Mouse (Mus musculus): ENCODE data around the gene Gm11549. TPM values are rescaled to one million over a fixed set of nuclear protein-coding genes. Genes with fewer than 3 reads are reported as not detected.

Gm11549 gene
- polyA plus RNA-seq, 1 experiment from 2014 or later = 0.29 TPM

DNA sequence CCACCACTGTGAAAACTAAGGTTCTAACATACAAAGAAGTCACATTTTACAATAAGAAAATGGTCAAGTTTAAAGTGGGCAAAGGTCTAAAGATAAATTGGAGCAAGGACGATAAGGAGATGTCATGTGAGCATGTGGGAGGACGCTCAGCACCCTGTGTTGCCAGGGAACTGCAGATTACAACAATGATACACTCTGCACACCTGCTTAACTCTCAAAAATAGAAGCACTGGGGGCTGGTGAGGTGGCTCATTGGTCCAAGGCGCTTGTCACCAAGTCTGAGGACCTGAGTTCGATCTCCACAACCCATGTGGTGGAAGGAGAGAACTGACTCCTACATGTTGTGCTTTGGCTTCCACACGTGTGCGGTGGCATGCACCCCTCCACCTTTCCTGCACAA is 10.1 kb downstream of the Gm11549 start:
- Histone ChIP-seq H3K27ac (replicated peaks) (no peak overlapping the region), H3K9me3 (no peaks in the 10 kb centered on the region), H3K4me1 (no peaks in the 10 kb centered on the region), H3K4me3 (no peak overlapping the region), H3K4me2 (no peak overlapping the region), H3K27me3 (replicated peaks) (peaks cover 3% of the 10 kb centered on the region; the same call in 1 of the 2 replicates), H3K36me3 (no peaks in the 10 kb centered on the region), H3K9ac (no peak overlapping the region)
- no peak for ATAC-seq (ENCODE audit: extremely low read depth, insufficient number of reproducible peaks, low FRiP score, low TSS enrichment)
- WGBS = 70% methylated on average over 6 of the region's 6 CpGs

DNA sequence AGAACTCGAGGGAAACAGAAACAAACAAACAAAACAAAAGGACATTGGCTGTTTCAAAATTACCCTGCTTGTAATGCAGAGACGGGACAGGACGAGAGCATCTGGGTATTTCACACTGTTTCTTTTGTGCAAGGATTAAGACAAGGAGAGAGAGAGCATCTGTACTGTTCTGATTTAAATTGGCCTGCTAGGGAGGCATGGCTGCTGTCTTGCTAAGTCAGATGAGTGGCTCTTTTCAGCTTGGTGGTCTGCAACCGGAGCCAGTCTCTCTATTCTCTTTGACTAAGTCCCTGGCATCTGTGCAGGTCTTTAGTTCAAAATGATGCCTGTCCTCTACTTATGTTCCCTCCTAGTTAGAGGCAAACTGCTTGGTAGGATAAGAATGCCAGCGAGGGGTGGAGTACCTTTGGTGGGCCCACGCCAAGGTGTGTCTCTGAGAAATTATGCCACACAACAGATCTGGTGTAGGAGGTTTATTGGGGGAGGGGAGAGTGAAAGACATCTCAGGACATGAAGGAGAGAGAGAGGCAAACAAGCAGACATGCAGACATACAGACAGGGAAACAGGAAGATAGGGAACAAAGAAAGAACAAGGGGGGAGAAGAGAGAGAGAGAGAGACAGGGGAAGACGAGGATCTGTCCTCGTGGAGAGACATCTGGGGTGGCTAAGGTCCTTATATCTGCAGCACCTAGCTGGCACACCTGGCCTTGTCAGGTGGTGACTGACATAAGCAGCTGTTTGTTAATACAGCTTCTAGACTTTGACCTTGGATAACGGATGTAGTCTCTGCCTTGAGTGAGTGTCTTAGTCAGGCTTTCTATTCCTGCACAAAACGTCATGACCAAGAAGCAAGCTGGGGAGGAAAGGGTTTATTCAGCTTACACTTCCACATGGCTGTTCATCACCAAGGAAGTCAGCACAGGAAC is 15.5 kb downstream of the Gm11549 start:
- Histone ChIP-seq H3K4me3 (no peak overlapping the region), H3K4me2 (no peak overlapping the region), H3K9me3 (no peaks in the 10 kb centered on the region), H3K27me3 (replicated peaks) (no peaks in the 10 kb centered on the region), H3K27ac (replicated peaks) (no peak overlapping the region), H3K36me3 (no peaks in the 10 kb centered on the region), H3K9ac (no peak overlapping the region), H3K4me1 (no peaks in the 10 kb centered on the region)
- 61% methylated on average over 10 of the region's 10 CpGs for WGBS
- no peak for ATAC-seq (ENCODE audit: extremely low read depth, insufficient number of reproducible peaks, low FRiP score, low TSS enrichment)

- no peak for ATAC-seq (ENCODE audit: extremely low read depth, insufficient number of reproducible peaks, low FRiP score, low TSS enrichment)
- 76% methylated on average over 8 of the region's 8 CpGs for WGBS
- no peaks in the 10 kb centered on the region for H3K4me1 ChIP-seq
- no peak overlapping the region for H3K4me3 ChIP-seq
- no peak overlapping the region for H3K9ac ChIP-seq
- H3K27me3 ChIP-seq (replicated peaks) = no peaks in the 10 kb centered on the region
- H3K27ac ChIP-seq (replicated peaks) = no peak overlapping the region
- H3K36me3 ChIP-seq = no peaks in the 10 kb centered on the region
- H3K9me3 ChIP-seq = no peaks in the 10 kb centered on the region
- H3K4me2 ChIP-seq = no peak overlapping the region
Observed at GRCm38 (mm10) chr3:36505306-36505705, 16.3 kb downstream of the Gm11549 start.

DNA sequence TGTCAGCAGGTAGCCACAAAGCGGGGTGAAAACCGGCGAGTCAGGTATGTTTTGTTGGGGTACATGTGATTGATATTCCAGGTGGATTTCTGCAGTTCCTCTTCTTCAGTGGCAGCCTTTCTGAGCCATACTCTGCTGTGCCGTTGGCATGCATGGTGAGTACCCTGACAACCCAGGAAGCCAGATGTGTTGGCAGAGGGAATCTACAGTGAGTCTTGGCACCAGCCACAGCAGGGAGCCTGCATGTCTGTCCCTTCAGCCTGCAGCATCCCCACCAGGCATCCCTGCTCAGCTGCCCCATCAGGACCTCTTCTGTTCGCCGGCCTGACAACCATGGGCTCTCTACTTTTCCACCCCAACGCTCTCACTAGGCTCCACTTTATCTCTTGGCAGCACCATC is 20.1 kb downstream of the Gm11549 start:
- H3K4me2 ChIP-seq = no peak overlapping the region
- no peak overlapping the region for H3K9ac ChIP-seq
- no peaks in the 10 kb centered on the region for H3K36me3 ChIP-seq
- no peaks in the 10 kb centered on the region for H3K9me3 ChIP-seq
- ATAC-seq (ENCODE audit: extremely low read depth, insufficient number of reproducible peaks, low FRiP score, low TSS enrichment) = no peak
- no peaks in the 10 kb centered on the region for H3K27me3 ChIP-seq (replicated peaks)
- H3K4me3 ChIP-seq = no peak overlapping the region
- no peak overlapping the region for H3K27ac ChIP-seq (replicated peaks)
- H3K4me1 ChIP-seq = peaks cover 2% of the 10 kb centered on the region; the same call in 1 of the 2 replicates
- WGBS = 63% methylated on average over 7 of the region's 7 CpGs

- no peaks in the 10 kb centered on the region for H3K9me3 ChIP-seq
- no peaks in the 10 kb centered on the region for H3K27me3 ChIP-seq (replicated peaks)
- 76% methylated on average over 8 of the region's 8 CpGs for WGBS
- H3K36me3 ChIP-seq = no peaks in the 10 kb centered on the region
- H3K4me3 ChIP-seq = no peak overlapping the region
- H3K9ac ChIP-seq = no peak overlapping the region
- no peak overlapping the region for H3K27ac ChIP-seq (replicated peaks)
- no peak for ATAC-seq (ENCODE audit: extremely low read depth, insufficient number of reproducible peaks, low FRiP score, low TSS enrichment)
- peaks cover 3% of the 10 kb centered on the region; the same call in 1 of the 2 replicates for H3K4me1 ChIP-seq
- no peak overlapping the region for H3K4me2 ChIP-seq
Observed at GRCm38 (mm10) chr3:36500976-36501375, 20.6 kb downstream of the Gm11549 start.

- H3K4me3 ChIP-seq = no peak overlapping the region
- no peak overlapping the region for H3K4me2 ChIP-seq
- H3K9me3 ChIP-seq = no peaks in the 10 kb centered on the region
- 85% methylated on average over 7 of the region's 7 CpGs for whole genome bisulfite sequencing
- peaks cover 3% of the 10 kb centered on the region; the same call in 1 of the 2 replicates for H3K4me1 ChIP-seq
- H3K9ac ChIP-seq = no peak overlapping the region
- H3K27ac ChIP-seq (replicated peaks) = no peak overlapping the region
- H3K27me3 ChIP-seq (replicated peaks) = no peaks in the 10 kb centered on the region
- no peaks in the 10 kb centered on the region for H3K36me3 ChIP-seq
- no peak for ATAC-seq (ENCODE audit: extremely low read depth, insufficient number of reproducible peaks, low FRiP score, low TSS enrichment)
Observed at GRCm38 (mm10) chr3:36499418-36499817, 22.2 kb downstream of the Gm11549 start.

- Histone ChIP-seq H3K4me1 (peaks cover 11% of the 10 kb centered on the region), H3K9ac (no peak overlapping the region), H3K27ac (replicated peaks) (no peak overlapping the region), H3K27me3 (replicated peaks) (no peaks in the 10 kb centered on the region), H3K9me3 (no peaks in the 10 kb centered on the region), H3K4me3 (no peak overlapping the region), H3K4me2 (no peak overlapping the region), H3K36me3 (no peaks in the 10 kb centered on the region)
- 86% methylated on average over 6 of the region's 6 CpGs for WGBS
- no peak for ATAC-seq (ENCODE audit: extremely low read depth, insufficient number of reproducible peaks, low FRiP score, low TSS enrichment)
Observed at GRCm38 (mm10) chr3:36498224-36498623, 23.4 kb downstream of the Gm11549 start.

DNA sequence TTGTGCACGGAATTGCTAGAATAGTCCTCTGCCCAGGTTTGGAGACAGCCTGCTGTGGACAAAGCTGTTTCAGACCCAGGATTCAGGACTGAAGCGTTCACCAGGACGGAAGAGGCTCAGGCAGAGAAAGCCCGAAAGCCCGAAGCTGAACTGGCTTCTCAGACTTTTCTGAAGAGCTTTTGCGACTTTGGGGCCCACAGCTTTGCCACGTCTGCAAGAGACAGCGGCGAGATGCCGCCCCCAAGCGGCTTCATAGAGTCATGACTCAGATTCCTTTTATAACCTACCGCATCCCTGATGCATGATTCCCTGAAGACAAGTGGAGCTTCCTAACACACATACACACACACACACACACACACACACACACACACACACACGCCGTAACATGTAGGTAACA is 24.9 kb downstream of the Gm11549 start:
- peak overlapping the region; percentile 61; the same call in 1 of the 2 replicates for H3K9ac ChIP-seq
- no peaks in the 10 kb centered on the region for H3K27me3 ChIP-seq (replicated peaks)
- no peaks in the 10 kb centered on the region for H3K36me3 ChIP-seq
- no peak overlapping the region for H3K27ac ChIP-seq (replicated peaks)
- H3K4me3 ChIP-seq = no peak overlapping the region
- H3K9me3 ChIP-seq = no peaks in the 10 kb centered on the region
- H3K4me2 ChIP-seq = peak overlapping the region; percentile 43; the same call in 1 of the 2 replicates
- H3K4me1 ChIP-seq = peaks cover 17% of the 10 kb centered on the region
- ATAC-seq (ENCODE audit: extremely low read depth, insufficient number of reproducible peaks, low FRiP score, low TSS enrichment) = no peak
- 15% methylated on average over 14 of the region's 14 CpGs for WGBS

- WGBS = 77% methylated on average over 9 of the region's 9 CpGs
- no peak overlapping the region for H3K27ac ChIP-seq (replicated peaks)
- no peaks in the 10 kb centered on the region for H3K36me3 ChIP-seq
- H3K4me2 ChIP-seq = peak overlapping the region; percentile 43; the same call in 1 of the 2 replicates
- no peak for ATAC-seq (ENCODE audit: extremely low read depth, insufficient number of reproducible peaks, low FRiP score, low TSS enrichment)
- H3K4me3 ChIP-seq = no peak overlapping the region
- H3K27me3 ChIP-seq (replicated peaks) = no peaks in the 10 kb centered on the region
- H3K4me1 ChIP-seq = peaks cover 21% of the 10 kb centered on the region
- H3K9me3 ChIP-seq = no peaks in the 10 kb centered on the region
- no peak overlapping the region for H3K9ac ChIP-seq
Observed at GRCm38 (mm10) chr3:36496273-36496672, 25.3 kb downstream of the Gm11549 start.

- WGBS = 9% methylated on average over 6 of the region's 6 CpGs
- Histone ChIP-seq H3K4me1 (peaks cover 21% of the 10 kb centered on the region), H3K27me3 (replicated peaks) (no peaks in the 10 kb centered on the region), H3K36me3 (no peaks in the 10 kb centered on the region), H3K4me2 (peak overlapping the region; percentile 50), H3K27ac (replicated peaks) (no peak overlapping the region), H3K9me3 (no peaks in the 10 kb centered on the region), H3K9ac (peak overlapping the region; percentile 29), H3K4me3 (no peak overlapping the region)
- no peak for ATAC-seq (ENCODE audit: extremely low read depth, insufficient number of reproducible peaks, low FRiP score, low TSS enrichment)
Observed at GRCm38 (mm10) chr3:36495436-36495835, 26.2 kb downstream of the Gm11549 start.

DNA sequence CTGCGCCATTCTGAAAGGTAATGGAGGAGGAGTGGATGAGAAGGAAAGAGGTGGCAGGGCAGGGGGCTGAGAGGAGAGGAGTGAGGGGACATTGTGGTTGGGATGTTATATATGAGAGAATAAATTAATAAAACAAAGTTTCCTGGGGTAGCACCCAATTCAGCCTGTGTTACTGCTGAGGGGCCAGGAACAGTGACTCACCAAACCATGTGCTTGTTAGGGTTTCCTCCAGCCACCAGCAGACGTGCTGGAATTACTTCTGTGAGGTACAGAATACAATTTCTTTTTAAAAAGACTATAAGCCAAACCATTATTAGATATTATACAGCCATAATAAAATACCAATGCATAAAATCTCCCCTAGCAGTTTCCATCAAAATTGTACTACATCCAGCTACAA is 27.0 kb downstream of the Gm11549 start:
- WGBS = 65% methylated on average over 2 of the region's 2 CpGs
- no peak for ATAC-seq (ENCODE audit: extremely low read depth, insufficient number of reproducible peaks, low FRiP score, low TSS enrichment)
- H3K27me3 ChIP-seq (replicated peaks) = no peaks in the 10 kb centered on the region
- no peak overlapping the region for H3K4me3 ChIP-seq
- no peaks in the 10 kb centered on the region for H3K36me3 ChIP-seq
- H3K4me2 ChIP-seq = no peak overlapping the region
- H3K9ac ChIP-seq = no peak overlapping the region
- H3K4me1 ChIP-seq = peaks cover 21% of the 10 kb centered on the region
- no peaks in the 10 kb centered on the region for H3K9me3 ChIP-seq
- H3K27ac ChIP-seq (replicated peaks) = no peak overlapping the region
